Mouse (Mus musculus): ENCODE measurements around the gene Dcaf5. TPM values are rescaled to one million over a fixed set of nuclear protein-coding genes. Genes with fewer than 3 reads are reported as not detected.

Dcaf5 gene
- total RNA-seq, 2 experiments from 2014 or later, result 78.0 to 78.9 TPM

DNA sequence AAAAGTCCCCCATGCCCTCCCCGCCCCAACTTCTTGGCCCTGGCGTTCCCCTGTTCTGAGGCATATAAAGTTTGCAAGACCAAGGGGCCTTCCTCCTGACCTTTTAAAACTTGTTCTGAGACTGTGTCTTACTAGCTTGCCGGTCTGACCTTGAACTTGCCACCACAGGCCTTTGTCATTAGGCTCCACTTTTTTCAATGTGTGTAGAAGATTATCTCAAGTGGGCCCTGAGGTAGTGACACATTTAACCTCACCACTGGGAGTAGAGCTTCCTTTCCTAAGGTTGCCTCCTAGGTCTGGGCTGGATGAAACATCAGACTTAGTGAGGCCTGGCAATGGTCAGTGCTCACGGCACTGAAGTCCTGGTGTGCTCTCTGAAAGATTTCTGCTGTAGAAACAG is 69.2 kb downstream of the Dcaf5 start:
- no peak for DNase-seq (ENCODE audit: low spot score in 2 of 2)
- intact Hi-C loops (cut with DNase I), result no loop called here

DNA sequence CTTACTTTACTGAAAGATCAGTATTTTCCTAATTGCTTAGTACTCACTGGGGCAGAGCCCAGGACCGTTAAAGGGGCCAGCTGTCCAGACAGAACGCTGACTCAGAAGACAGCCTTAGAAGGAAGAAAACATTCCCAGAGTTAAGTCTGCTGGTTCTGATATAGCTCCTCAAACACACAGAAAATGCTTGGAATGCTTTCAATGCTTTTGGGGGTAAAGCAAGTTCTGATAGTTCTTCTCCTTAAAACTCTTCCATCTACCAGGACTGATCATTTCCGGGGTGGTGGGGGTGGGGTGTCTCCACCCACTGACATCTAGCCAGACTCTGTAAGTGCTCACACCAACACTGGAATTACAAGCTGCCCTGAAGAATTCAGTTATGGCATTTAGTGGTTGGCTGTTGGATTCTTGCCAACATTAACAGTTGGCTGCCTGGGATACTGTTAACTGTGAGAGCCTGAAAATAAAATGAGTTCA is 70.4 kb downstream of the Dcaf5 start:
- DNase-seq (ENCODE audit: low spot score in 2 of 2), result peak; percentile 44 to 59
- intact Hi-C loops (cut with DNase I), result no loop called here

GRCm38 (mm10) chr12:80365345-80365744 is 71.1 kb downstream of the Dcaf5 start:
- intact Hi-C loops (cut with DNase I), result no loop called here
- no peak for DNase-seq (ENCODE audit: low spot score in 2 of 2)

- no peak for DNase-seq (ENCODE audit: low spot score in 2 of 2)
- intact Hi-C loops (cut with DNase I), result no loop called here
Measured at GRCm38 (mm10) chr12:80361655-80362054, 74.7 kb downstream of the Dcaf5 start.

DNA sequence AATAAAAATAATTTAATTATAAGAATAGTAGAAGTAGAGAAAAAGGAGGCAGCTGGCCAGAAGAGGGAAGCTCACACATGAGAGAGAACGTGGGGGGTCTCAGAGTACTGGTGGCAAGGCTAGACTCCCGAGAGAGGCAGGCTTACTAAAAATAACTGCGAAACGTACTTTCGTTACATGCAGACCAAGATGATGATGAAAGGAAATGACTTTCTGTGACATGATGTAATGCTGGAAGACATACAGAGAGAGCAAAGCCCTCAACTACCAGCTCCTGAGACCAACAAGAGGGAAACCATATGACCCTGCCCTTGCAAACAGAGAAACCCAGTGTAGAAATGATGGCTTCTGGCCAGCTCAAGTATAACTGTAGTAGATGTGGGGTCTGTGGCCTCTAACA is 76.1 kb downstream of the Dcaf5 start:
- intact Hi-C loops (cut with DNase I), result no loop called here
- DNase-seq (ENCODE audit: low spot score in 2 of 2), result no peak

GRCm38 (mm10) chr12:80344777-80345231 is 91.6 kb downstream of the Dcaf5 start:
- intact Hi-C loops (cut with DNase I), result no loop called here
- DNase-seq (ENCODE audit: low spot score in 2 of 2), result peak in 1 of 2 experiments; percentile 54

DNA sequence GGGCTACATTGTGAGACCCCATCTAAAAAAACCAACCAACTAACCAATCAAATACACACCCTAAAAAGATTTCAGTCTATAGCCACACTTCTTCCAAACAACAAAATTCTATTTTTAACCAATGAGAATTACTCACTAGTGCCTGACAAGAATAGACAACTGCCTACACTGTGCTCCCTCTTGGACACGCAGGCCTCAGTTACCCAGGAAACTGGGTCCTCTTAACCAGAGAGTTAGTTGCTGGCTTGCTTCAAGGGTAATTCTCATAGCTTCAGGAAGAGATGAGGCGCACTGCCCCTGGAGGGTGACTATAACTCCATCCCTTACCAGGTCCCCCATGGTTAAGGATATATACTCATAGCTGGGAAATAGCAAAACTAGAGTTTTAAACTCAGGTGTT is 95.5 kb downstream of the Dcaf5 start:
- intact Hi-C loops (cut with DNase I), result no loop called here
- DNase-seq (ENCODE audit: low spot score in 2 of 2), result peak; percentile 35 to 67

DNA sequence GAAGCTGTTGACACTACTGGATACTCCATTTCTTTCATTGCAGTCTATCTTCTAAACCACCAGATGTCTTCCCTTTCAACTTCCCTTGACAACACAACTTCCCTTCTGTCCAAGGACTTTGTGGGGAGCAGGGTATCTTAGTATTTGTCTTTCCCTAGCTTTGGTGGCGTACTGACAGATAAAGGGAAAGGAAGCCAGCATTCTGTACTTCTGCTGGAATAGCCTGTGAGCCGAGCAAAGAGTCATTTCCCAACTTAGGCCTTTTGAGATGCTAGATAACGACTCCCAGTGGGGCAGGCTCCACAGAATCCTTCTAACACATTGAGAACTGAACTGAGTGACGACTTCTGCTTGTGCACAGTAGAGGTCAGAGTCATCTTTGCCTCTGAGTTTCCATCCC is 102.2 kb downstream of the Dcaf5 start:
- DNase-seq (ENCODE audit: low spot score in 2 of 2), result no peak
- intact Hi-C loops (cut with DNase I), result no loop called here

DNA sequence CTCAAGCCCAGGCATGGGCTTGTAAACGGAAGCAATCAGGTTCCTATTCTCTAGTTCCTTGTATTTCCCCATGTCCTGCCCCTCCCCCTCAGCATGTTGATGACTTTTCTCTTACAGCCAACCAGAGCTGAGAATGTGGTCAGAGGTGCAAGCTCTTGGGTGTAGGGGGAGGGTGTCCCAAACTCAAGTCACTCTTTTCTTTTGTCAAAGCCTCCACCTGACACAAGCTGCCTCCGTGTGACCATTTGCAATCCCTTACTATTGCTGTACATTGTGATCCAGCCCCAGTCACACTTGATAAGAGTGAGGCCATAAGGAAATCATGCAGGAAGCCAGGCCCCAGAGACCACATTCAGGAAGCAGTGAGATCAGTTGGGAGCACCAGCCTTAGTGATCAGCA is 104.8 kb downstream of the Dcaf5 start:
- intact Hi-C loops (cut with DNase I), result no loop called here
- no peak for DNase-seq (ENCODE audit: low spot score in 2 of 2)

DNA sequence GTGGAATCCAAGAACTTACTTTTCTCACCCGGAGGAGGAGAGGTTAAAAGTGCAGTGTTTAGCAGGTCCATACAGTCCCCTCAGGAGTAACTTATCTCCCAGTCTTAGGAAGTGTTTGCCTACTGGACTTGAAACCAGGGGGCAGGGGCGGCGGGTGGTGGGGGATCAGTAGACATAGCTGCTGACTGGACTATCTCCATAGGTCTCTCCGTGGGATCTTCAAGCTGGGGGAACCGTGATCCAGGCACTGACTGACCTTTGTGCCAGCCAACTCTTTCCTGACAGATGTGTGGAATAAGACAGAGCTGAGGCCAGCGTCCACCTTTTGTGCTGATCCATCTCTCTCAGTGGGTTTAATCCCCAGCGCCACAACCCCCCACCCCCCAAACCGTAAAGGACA is 105.6 kb downstream of the Dcaf5 start:
- no peak for DNase-seq (ENCODE audit: low spot score in 2 of 2)
- intact Hi-C loops (cut with DNase I), result no loop called here

DNA sequence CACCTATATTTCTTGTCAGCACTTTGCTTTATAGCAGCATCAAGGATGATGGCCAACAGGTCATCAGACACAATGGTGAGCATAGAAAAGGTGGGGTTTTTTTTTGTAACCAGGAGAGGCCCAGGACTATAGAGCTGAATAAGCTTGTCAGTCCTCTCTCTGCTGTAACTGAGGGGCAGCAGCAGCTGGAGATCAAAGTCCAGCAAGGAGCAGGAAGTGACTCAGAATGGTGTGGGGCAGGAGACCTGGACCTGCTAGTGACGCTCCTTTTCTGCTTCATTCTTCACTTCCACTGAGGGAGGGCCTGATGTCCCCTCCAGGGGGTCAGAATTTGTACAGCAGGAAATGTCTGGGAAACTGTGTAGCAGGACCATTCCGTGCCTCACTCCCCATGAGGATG is 106.8 kb downstream of the Dcaf5 start:
- DNase-seq (ENCODE audit: low spot score in 2 of 2), result no peak
- intact Hi-C loops (cut with DNase I), result no loop called here

GRCm38 (mm10) chr12:80326047-80326446 is 110.4 kb downstream of the Dcaf5 start:
- no peak for DNase-seq (ENCODE audit: low spot score in 2 of 2)
- intact Hi-C loops (cut with DNase I), result no loop called here

DNA sequence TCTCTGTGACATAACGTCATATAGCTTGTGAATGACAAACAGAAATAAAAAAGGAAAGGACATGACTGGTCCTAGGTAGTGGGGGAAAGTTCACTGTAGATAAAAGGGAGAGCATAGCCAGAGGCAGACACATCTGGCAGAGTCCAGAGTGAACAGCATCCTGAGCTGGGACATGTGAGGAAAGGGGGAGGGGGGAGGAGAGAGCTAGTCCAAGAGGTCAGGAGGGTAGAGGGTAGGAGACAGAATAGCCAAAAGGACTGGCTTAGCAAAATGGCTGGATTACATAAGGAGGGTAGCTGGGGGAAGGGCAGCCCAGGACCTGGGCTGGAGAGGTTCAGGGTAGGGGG is 111.6 kb downstream of the Dcaf5 start:
- no peak for DNase-seq (ENCODE audit: low spot score in 2 of 2)
- intact Hi-C loops (cut with DNase I), result no loop called here

- intact Hi-C loops (cut with DNase I), result no loop called here
- DNase-seq (ENCODE audit: low spot score in 2 of 2), result no peak
Measured at GRCm38 (mm10) chr12:80324051-80324784, 112.2 kb downstream of the Dcaf5 start.

DNA sequence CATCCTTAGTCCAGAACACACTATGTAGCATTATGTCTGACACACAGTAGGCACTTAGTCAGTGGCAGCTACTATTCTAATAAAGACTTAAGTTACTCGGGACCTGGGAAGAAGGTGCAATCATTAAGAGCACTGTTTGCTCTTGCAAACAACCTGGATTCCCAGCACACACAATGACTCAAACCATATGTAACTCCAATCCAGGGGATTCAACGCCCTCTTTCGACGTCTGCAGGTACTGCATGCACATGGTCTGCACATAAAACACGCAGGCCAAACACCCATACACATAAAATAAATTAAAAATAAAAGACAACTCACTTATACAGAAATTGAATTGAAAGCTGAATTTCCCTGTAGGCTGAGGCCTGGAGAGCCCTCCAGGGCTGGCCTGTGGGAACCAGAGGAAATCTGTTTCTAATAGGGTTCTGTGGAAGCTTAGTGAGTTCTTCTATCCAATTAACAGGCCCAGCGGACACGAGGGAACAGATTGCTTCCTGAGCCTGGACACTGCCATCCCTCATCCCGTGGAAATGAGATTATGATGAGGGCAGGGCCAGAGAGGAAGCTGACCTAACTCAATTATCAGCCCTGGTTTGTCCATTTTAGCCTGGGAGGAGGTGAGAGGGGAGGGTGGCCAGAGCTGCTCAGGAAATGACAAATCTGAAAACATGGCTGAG is 112.9 kb downstream of the Dcaf5 start:
- DNase-seq (ENCODE audit: low spot score in 2 of 2), result no peak
- intact Hi-C loops (cut with DNase I), result no loop called here

GRCm38 (mm10) chr12:80322494-80322893 is 113.9 kb downstream of the Dcaf5 start:
- DNase-seq (ENCODE audit: low spot score in 2 of 2), result no peak
- intact Hi-C loops (cut with DNase I), result no loop called here

GRCm38 (mm10) chr12:80319062-80319461 is 117.3 kb downstream of the Dcaf5 start:
- DNase-seq (ENCODE audit: low spot score in 2 of 2), result no peak
- intact Hi-C loops (cut with DNase I), result no loop called here

- no peak for DNase-seq (ENCODE audit: low spot score in 2 of 2)
- intact Hi-C loops (cut with DNase I), result no loop called here
Measured at GRCm38 (mm10) chr12:80315321-80315720, 121.1 kb downstream of the Dcaf5 start.

- intact Hi-C loops (cut with DNase I), result no loop called here
- DNase-seq (ENCODE audit: low spot score in 2 of 2), result no peak
Measured at GRCm38 (mm10) chr12:80311959-80312669, 124.3 kb downstream of the Dcaf5 start.

DNA sequence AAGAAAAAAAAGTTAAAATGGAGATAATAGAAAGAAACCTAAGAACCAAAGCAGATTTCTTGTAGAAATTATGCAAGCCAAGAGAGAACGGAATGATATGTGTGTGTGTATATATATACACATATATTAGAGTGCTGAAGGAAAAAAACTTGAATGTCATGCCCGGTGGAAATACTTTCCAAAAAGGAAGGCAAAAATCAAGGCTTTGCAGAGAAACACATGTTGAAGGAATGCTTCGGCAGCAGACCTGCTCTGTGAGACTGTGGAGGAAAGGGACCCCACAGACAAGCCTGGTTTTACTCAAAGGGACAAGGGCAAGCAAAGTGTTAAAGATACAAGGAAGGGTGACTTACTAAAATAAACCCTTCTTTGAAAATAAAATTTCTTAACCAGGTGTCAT is 128.8 kb downstream of the Dcaf5 start:
- DNase-seq (ENCODE audit: low spot score in 2 of 2), result no peak
- intact Hi-C loops (cut with DNase I), result no loop called here

DNA sequence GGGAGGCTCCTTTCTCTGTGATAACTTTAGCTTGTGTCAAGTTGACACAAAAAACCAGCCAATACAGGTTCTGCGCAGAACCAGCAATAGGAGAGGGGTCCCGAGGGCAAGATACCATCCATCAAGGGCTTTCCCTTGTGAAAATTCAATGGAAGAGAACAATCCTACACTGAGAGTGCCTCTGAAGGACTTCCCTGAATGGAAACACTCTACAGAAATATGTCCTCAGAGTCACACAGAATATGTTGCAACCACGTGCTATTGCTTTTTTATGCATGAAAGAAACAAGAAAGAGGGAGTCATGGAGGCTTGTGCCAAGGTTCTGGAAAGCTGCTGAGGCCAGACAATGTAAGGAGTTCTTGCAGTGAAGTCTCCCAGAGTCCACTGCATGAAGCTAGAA is 131.9 kb downstream of the Dcaf5 start:
- intact Hi-C loops (cut with DNase I), result no loop called here
- no peak for DNase-seq (ENCODE audit: low spot score in 2 of 2)

Measured in left cerebral cortex, postnatal 14 days (tissue).